Mouse (Mus musculus) brown adipose tissue, adult 24 weeks (tissue): Measurements from ENCODE around the gene Zfp74. TPM values are rescaled to one million over a fixed set of nuclear protein-coding genes. Genes with fewer than 3 reads are reported as not detected.

Experiments used
- H3K27ac ChIP-seq: fragments of 200-500 bp; replicated peaks from 2 replicates; pipeline ENCODE4 v1.5.1; 2012; ENCODE audit warnings: low read depth, mild to moderate bottlenecking, low read length
- H3K4me1 ChIP-seq: fragments of 200-500 bp; 2 replicates; pipeline ENCODE4 v1.6.1; 2012; ENCODE audit warnings: low read length, mixed read lengths; ENCODE audit not compliant: control insufficient read depth, insufficient read depth, insufficient read length
- H3K4me3 ChIP-seq: fragments of 200-500 bp; 2 replicates; pipeline ENCODE4 v1.5.1; 2012; ENCODE audit warnings: low read depth, mild to moderate bottlenecking, low read length, moderate library complexity; ENCODE audit not compliant: insufficient read depth
- polyA plus RNA-seq: library from polyadenylated mRNA; stranded (reverse); fragments of >200 nt; gene quantifications from 2 replicates; pipeline ENCODE4 v1.2.4, GENCODE M21; 2012; ENCODE audit not compliant: missing spikeins, insufficient read depth, insufficient read length

Zfp74 gene
- polyA plus RNA-seq = 5.3 and 7.3 TPM in 2 replicates

GRCm38 (mm10) chr7:29953513-29954401, at the start of gene Zfp74:
Zfp74 (minus strand) TSS chr7:29954089.
- Histone ChIP-seq H3K4me1 (no peaks in the 10 kb centered on the region), H3K4me3 (peak within 1 kb of the TSS; percentile 100), H3K27ac (peak within 1 kb of the TSS; percentile 89)

GRCm38 (mm10) chr7:30000601-30001000, 46.7 kb upstream of the Zfp74 start:
- H3K4me1 ChIP-seq = no peaks in the 10 kb centered on the region
- no peak overlapping the region for H3K27ac ChIP-seq
- no peak overlapping the region for H3K4me3 ChIP-seq

- Histone ChIP-seq H3K27ac (no peak overlapping the region), H3K4me3 (no peak overlapping the region), H3K4me1 (no peaks in the 10 kb centered on the region)
Observed at GRCm38 (mm10) chr7:29995134-29995533, 41.2 kb upstream of the Zfp74 start.

- H3K4me3 ChIP-seq = no peak overlapping the region
- no peaks in the 10 kb centered on the region for H3K4me1 ChIP-seq
- no peak overlapping the region for H3K27ac ChIP-seq
Observed at GRCm38 (mm10) chr7:29993340-29993739, 39.5 kb upstream of the Zfp74 start.

GRCm38 (mm10) chr7:29992698-29993097, 38.8 kb upstream of the Zfp74 start:
- H3K27ac ChIP-seq = no peak overlapping the region
- H3K4me1 ChIP-seq = no peaks in the 10 kb centered on the region
- no peak overlapping the region for H3K4me3 ChIP-seq

- Histone ChIP-seq H3K4me3 (no peak overlapping the region), H3K4me1 (no peaks in the 10 kb centered on the region), H3K27ac (no peak overlapping the region)
Observed at GRCm38 (mm10) chr7:29989031-29989430, 35.1 kb upstream of the Zfp74 start.

GRCm38 (mm10) chr7:29987551-29987950, 33.7 kb upstream of the Zfp74 start:
- no peak overlapping the region for H3K4me3 ChIP-seq
- no peak overlapping the region for H3K27ac ChIP-seq
- peaks cover 3% of the 10 kb centered on the region for H3K4me1 ChIP-seq

GRCm38 (mm10) chr7:29986101-29986500, 32.2 kb upstream of the Zfp74 start:
- H3K27ac ChIP-seq = no peak overlapping the region
- no peak overlapping the region for H3K4me3 ChIP-seq
- peaks cover 3% of the 10 kb centered on the region for H3K4me1 ChIP-seq

- Histone ChIP-seq H3K4me1 (peaks cover 3% of the 10 kb centered on the region), H3K27ac (peak within 1 kb of the TSS; percentile 74), H3K4me3 (peak within 1 kb of the TSS; percentile 80)
Observed at GRCm38 (mm10) chr7:29983690-29984380, 29.9 kb upstream of the Zfp74 start, which contains the start of gene Zfp568. Zfp568 (plus strand) TSS chr7:29983955.

- peak overlapping the region; percentile 74 for H3K27ac ChIP-seq
- peak overlapping the region; percentile 80 for H3K4me3 ChIP-seq
- H3K4me1 ChIP-seq = peaks cover 3% of the 10 kb centered on the region
Observed at GRCm38 (mm10) chr7:29983340-29983689, 29.4 kb upstream of the Zfp74 start.

GRCm38 (mm10) chr7:29982931-29983330, 29.0 kb upstream of the Zfp74 start:
- H3K4me3 ChIP-seq = peak overlapping the region; percentile 80
- H3K4me1 ChIP-seq = peaks cover 3% of the 10 kb centered on the region
- H3K27ac ChIP-seq = peak overlapping the region; percentile 74

GRCm38 (mm10) chr7:29982341-29982740, 28.5 kb upstream of the Zfp74 start:
- no peak overlapping the region for H3K4me3 ChIP-seq
- H3K27ac ChIP-seq = no peak overlapping the region
- peaks cover 3% of the 10 kb centered on the region for H3K4me1 ChIP-seq

GRCm38 (mm10) chr7:29981860-29982259, 28.0 kb upstream of the Zfp74 start:
- Histone ChIP-seq H3K4me3 (no peak overlapping the region), H3K27ac (no peak overlapping the region), H3K4me1 (peaks cover 3% of the 10 kb centered on the region)

GRCm38 (mm10) chr7:29981455-29981854, 27.6 kb upstream of the Zfp74 start:
- Histone ChIP-seq H3K4me1 (peaks cover 3% of the 10 kb centered on the region), H3K27ac (no peak overlapping the region)

GRCm38 (mm10) chr7:29980761-29981160, 26.9 kb upstream of the Zfp74 start:
- Histone ChIP-seq H3K4me1 (peaks cover 3% of the 10 kb centered on the region), H3K27ac (no peak overlapping the region), H3K4me3 (no peak overlapping the region)

More at GRCm38 (mm10) chr7:29981455-29981854, 27.6 kb upstream of the Zfp74 start:
- H3K4me3 ChIP-seq = no peak overlapping the region
